Mouse (Mus musculus): ENCODE results near the gene Abca1.

Gene Abca1

DNA sequence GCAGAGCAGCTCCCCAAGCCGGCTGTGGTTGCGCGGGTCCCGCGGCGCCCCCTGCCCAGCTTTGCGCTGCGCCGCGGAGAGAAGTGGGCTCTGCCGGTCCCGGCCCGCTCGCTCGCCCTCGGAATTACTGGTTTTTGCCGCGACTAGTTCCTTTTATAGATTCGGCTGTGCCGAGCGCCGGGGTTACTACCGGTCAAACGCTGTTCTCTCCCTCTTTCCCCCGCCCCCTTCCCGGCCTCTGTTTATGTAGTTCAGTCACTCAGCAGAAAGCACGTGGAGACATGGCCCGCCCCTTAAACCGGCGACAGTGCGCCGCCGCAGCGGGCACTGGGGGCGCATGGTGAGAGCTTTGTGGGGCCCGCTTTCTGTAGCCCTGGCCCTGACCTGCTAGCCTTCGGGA lies at the start of gene Abca1:
Gene Abca1 (minus strand): TSS at position 129 of the 400 bp plus-strand sequence.
- peak; percentile 66 to 73 for DNase-seq (ENCODE audit: low read depth in 1 of 2, low spot score in 2 of 2)

DNA sequence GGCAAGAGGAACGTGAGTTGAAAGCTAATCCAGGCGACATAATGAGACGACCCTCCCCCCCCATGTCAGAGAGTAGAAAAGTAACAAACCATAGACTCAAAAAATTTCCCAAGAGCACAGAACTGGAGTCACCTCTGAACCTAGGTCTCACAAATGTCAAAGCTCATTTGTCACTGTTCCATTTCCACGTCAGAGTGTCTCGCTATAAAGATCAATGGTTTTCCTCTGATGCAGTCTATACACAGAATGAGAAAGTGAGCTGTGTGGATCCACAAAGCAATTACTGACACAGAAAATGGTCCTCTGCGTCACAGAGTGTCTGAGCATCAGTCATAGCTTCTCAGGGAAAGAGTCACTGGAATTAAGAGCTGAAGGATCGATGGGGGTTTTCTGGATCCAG lies 44.8 kb upstream of the Abca1 start:
- DNase-seq (ENCODE audit: low read depth in 1 of 2, low spot score in 2 of 2): no peak

DNA sequence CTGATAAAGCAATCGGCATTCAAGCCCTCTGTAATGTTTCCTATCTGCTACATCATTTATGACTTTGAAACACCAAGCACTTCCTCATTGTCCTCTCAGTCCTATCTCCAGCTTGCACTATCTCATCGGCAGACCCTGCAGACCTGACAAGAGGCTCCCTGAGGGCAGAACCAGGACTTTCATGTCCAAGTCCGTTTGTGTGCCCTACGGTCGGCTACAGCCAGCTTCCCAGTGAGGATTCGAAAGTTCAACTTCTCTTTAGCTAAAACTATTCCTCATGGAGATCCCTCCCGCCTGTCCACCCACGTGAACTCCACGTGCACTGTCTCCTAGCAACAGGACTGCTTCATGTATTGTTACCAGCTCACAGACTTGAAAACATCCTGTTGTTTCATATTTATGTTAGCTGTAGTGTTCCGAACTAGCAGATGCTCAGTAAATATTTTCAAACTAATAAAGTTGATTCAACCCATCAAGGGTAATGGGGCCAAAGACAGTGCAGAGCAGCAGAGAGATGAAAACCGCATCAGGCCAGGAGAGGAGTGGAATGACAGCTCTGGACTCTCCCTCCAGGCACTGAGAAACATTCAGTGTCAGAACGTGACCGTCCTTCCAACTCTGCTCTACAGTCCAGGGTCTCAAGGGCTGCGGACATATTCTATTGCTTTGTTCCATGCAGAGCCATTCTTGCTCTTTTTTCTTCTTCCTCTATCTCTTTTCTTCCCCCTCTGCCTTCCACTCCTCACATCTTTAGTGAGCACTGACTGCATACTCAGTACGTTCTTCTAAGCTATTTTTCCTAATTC lies 44.1 kb upstream of the Abca1 start:
- DNase-seq (ENCODE audit: low read depth in 1 of 2, low spot score in 2 of 2): no peak

DNA sequence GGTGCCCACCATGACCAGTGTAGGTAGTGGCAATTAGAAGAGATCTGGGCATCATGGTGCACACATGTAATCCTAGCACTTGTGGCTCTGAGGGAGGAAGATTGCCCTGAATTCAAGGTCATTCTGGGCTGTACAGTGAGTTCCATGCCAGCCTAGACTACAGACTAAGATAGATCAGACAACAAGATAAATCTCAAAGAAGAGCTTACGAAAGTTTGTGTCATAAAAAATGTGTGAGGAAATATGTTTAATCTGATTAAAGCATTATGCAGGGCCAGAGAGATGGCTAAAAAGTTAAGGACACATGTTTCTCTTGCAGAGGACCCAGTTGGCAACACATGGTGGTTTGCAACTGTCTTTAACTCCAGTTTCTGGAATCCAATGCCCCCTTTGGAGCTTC lies 40.6 kb upstream of the Abca1 start:
- DNase-seq (ENCODE audit: low read depth in 1 of 2, low spot score in 2 of 2): no peak

DNA sequence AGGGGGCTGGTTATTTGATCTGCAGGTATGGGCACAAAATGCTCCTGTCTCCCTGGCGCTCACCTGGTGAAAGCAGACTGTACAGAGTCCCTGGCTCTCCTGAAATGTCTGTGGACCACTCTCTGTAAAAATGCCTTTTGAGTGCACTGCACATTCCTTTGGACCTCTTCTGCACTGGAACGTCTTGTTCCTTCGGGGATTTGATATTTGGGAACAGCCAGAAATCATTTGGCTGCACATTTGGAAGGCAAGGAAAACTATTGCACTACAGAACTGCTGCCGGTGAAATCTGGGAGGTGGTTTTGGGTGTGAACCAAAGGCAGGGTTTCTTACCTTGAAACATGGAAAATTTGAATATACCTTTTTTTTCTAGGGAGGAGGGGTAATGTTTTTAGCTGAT lies 38.1 kb upstream of the Abca1 start:
- DNase-seq (ENCODE audit: low read depth in 1 of 2, low spot score in 2 of 2): no peak

DNA sequence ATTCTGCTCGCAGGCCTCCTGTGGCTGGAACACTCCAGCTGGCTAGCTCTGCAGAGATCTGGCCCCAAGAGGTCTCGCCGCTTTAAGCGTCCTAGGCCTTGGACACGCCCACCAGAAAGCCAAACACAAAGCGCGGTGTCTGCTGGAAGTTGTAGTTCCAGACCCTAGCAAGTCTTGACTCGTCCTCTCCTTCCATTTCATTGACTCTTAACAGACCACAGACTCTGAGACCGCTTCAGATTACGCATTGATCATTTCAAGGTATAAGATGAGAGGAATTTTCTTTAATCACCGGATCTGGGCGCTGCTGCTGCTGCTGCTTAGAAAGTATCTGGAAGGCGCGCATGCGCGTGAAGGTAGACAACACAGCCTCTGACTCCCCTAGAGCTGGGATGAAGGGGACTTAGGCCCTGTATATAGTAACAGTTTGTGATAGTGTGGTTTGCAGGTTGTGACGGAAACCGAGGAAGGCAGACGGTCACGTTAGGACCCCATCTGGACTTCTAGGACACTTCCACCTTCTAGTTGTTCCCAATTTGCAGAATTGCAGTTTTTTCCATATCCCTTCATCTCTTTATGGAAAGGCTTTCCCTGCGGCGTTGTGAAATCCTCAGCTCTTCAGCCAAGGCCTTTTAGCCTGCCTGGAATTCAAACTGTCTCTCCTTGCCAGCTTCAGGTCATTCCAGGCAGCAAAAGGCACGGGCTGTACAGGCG lies 36.5 kb upstream of the Abca1 start:
- peak; percentile 48 to 54 for DNase-seq (ENCODE audit: low read depth in 1 of 2, low spot score in 2 of 2)

DNA sequence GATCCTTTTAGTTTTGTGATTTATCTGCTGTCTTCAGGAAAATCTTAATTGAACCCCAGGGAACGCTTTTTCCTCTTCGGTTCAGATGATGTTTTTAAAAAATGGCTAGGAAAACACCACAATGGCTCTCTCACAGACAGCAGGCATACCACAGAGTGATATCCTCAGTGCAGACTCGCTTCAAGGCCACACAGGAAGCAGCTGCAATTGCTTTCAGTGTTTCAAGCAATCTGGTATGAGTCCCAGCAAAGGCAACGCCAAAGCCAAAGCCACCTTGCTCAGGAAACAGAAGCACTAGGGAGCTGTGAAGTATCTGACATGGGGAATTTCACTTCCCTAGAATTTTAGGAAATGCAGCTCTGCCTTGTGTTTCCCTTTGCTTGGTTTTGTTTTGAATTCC lies 27.4 kb upstream of the Abca1 start:
- peak; percentile 13 to 18 for DNase-seq (ENCODE audit: low read depth in 1 of 2, low spot score in 2 of 2)

DNA sequence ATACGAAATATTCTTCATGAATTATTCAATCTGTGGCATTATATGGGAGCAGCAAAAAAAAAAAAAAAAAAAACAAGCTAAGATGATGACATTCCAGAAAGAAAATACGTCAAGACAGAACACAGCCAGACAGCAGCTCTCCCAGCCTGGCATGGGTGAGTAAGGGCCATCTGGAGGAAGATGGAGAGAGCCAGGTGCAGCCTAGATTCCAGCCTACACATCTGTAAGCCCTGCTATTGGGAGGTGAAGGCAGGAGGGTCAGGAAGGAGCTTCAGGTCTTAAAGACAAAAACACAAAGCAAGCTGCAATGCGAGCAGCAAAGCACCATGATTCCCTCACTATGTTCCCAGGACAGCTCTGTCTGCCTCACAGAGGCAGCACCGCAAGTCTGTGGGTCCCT lies 26.9 kb upstream of the Abca1 start:
- no peak for DNase-seq (ENCODE audit: low read depth in 1 of 2, low spot score in 2 of 2)

DNA sequence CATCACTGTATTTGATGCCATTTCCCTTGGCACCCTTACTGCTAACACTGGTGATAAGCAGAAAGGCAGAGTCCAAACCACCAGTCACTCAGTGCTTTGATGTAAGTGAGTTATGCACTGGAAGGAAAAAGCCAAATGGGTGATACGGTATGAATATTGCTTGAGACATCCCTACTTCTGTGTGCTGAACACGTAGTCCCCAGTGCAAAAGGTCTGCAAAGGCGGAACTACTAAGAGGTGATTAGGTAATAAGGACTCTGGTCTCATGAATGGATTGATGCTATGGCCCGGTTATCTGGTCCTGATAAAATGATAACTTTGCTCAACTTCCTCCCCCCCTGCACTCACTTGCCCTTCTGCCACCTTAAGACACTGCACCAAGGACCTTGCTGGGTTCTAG lies 26.4 kb upstream of the Abca1 start:
- no peak for DNase-seq (ENCODE audit: low read depth in 1 of 2, low spot score in 2 of 2)

DNA sequence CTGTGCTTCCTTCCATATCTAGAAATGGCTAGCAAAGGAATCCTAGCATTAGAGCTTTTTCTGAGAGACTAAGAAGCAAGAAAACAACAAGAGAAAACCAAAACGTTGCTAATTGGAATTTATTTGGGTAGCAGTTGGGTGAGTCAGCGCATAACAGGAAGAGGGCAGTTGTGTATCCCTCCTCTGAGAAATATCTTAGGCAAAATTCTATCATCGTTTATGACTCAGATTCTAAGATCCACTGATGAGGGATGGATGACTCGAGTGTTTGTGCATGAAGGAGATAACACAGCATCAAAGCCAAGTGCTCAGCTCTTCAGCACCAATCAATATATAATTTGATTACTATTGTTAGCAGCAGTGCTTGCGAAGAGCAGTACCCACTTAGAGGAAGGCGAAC lies 21.8 kb upstream of the Abca1 start:
- DNase-seq (ENCODE audit: low read depth in 1 of 2, low spot score in 2 of 2): no peak

DNA sequence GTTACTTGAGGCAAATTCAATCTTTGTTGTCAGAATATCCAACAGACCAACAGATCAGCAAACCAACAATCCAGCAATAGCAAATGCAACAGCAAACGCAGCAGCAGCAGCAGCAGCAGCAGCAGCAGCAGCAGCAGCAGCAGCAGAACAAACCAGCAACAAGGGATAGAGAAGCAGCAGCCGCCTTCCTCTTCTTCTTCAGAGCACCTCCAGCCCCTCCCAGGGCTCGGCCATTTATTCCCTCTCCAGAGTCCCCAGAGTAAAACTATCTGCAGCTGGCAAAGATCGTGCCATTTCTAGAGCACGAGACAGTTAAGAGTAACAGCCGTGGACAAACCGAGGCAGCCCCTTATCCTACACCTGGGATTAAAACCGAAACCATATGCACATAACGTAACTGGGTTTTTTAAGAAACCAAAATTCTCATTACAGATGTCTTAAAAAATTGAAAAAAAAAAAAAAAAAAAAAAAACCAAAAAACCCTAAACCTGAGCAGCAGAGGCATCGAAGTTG lies 19.7 kb upstream of the Abca1 start:
- no peak for DNase-seq (ENCODE audit: low read depth in 1 of 2, low spot score in 2 of 2)

DNA sequence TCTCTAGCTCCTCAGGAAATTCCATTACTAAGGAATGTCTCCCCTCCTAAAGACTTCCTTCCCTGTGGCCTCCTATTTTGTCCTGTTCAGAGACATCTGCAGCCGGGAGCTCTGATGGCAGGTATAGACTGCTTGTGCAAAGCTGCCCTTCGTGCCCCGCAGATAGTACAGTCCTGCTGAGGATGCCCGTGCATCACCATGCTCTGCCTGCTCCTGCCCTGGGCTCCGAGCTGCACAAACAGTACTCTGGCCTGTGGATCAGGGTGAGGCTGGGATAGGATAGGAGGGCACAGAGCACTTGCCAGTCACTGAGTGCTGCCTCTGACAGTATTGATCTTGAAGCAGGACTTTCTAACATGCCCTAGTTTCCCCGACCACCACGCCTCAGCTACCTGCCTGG lies 18.8 kb upstream of the Abca1 start:
- no peak for DNase-seq (ENCODE audit: low read depth in 1 of 2, low spot score in 2 of 2)

DNA sequence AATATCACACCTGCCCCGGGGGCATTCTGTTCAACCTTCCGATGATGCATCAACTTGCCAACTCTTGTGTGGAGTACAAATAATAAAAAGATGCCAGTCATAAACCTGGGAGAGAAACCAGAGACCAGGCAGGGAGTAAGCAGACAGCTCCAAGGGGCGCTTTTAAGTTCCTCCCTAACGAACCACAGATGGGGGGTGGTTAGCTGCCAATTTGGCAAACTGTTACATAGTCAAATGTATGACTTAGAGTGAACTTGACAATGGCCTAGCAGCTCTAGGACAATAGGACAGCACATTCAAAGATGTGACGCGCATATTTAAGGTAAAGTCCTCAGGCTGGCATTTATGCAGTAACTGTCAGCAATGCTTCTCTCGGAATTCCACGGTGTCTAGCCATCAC lies 18.0 kb upstream of the Abca1 start:
- DNase-seq (ENCODE audit: low read depth in 1 of 2, low spot score in 2 of 2): no peak

DNA sequence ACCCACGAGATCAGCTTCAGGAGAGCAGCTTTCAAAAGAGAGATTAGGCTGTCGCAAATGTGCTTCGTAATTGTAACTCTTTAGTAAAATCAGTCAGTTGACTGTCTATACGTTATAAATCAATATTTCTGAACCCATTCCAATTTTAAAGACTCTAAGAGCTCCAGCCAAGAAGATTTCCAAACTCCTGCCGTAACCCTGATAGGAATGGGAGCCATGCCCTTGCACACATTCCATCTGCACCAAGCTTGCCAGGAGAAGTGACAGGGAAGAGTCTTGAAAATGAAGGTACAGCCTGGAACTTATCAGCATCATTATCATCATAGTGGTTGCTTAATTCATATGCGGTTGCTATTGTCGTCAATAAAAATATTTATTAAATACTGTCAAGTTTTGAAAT lies 15.2 kb upstream of the Abca1 start:
- no peak for DNase-seq (ENCODE audit: low read depth in 1 of 2, low spot score in 2 of 2)

DNA sequence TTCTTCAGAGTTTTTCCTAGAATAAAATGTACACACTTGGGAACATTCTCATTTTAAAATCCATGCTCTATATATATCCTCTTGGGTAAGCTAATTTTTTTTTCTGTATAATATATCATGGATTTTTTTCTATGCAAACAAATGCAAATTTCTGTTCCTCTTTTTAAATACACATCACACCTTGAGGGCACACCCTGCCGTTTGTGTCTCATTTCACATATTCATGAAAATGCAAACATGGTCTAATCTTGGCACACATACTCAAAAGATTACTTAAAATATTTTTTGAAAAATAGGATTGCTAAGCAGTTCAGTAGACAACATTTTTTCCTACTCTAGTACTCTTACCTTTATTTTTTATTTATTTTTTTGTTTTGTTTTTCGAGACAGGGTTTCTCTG lies 10.7 kb upstream of the Abca1 start:
- no peak for DNase-seq (ENCODE audit: low read depth in 1 of 2, low spot score in 2 of 2)

DNA sequence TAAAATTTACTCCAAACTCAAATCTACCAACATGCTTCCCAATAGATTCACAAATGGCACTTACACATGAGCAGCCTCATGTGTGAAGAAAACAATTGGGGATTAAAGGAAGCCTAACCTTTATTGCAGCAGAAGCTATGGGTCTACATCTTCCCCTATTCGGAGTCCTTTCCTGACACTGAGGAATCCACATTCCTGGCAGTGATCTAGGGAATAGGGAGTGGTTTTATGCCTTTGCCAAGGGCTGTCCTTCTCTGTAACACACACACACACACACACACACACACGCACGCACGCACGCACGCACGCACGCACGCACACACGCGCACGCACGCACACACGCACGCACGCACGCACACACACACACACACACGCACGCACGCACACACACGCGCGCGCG lies 5.5 kb upstream of the Abca1 start:
- DNase-seq (ENCODE audit: low read depth in 1 of 2, low spot score in 2 of 2): no peak

DNA sequence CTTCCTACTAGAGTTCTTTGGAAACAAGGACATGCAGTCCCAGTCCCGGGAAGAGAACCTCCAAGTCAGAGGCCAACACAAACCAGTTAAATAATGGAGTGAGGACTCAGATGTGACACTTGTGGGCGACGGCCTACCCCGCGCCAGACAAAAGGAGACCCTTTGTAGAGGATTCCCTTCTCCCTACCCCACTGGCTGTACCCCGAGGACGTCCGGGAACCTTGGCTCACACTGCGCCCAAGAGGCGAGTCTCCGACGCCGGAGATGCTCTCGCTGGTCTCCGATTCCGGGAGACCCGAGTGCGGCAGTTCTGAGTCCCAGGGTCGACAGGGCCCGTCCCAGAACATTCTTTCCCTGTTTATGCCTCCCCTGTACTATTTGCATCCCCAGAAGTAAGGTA lies 519 bp downstream of the Abca1 start:
- DNase-seq (ENCODE audit: low read depth in 1 of 2, low spot score in 2 of 2): peak in 1 of 2 experiments; percentile 3

DNA sequence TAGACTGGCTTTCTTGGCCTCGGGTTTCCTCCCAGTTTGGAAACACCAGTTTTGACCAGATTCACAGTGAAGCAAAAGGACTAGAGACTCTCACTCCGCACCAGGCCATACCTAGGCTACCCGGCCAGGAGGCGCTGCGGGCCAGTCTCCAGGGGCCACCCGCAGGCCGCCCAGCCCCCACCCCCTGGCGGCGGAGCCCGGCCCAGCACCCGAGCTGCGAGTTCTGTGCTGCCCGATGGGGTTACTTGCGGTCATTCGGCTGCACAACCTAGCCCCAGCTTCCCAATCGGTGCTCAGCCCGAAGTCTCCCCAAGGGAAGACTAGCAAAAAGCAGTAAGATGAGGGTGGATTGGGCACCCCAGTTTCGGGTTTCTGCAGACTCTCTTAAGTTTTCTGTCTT lies 1.1 kb downstream of the Abca1 start:
- peak; percentile 88 to 90 for DNase-seq (ENCODE audit: low read depth in 1 of 2, low spot score in 2 of 2)

DNA sequence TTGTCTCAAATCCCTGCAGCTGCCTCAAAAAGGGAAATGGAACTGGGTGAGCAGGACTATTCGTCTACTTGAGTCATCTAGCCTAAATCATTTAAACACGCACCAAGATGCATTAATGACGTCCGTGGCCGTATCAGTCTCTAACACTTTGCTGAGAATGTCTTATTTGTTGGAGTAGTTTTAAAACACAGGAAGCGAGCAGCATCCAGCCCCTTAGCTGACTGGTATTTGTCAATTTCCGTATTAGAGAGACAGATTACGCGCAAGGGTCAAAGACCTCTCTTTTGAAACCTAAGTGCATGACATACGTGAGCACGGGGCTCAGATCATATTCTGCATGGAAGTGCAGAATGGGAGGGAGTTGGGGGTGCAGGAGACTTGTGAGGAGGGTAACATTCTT lies 4.2 kb downstream of the Abca1 start:
- peak; percentile 6 to 30 for DNase-seq (ENCODE audit: low read depth in 1 of 2, low spot score in 2 of 2)

DNA sequence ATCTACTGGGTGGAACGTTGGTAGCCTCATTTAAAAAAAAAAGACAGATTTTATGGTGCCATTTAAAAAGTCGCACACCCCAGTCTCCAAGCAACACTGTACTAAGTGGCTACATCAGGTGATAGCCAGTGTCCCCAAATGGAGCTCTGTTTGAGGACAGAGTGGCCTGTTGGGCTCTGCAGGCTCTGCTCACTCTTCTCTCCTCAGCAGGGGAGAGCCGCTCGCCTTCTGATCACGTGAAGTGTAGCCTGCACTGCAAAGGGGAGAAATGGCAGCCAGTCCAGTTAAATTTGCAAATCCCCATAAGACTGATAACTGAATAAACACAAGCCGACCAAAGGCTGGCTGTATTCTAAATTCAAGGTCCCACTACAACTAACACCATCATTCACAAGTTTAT lies 6.0 kb downstream of the Abca1 start:
- no peak for DNase-seq (ENCODE audit: low read depth in 1 of 2, low spot score in 2 of 2)

DNA sequence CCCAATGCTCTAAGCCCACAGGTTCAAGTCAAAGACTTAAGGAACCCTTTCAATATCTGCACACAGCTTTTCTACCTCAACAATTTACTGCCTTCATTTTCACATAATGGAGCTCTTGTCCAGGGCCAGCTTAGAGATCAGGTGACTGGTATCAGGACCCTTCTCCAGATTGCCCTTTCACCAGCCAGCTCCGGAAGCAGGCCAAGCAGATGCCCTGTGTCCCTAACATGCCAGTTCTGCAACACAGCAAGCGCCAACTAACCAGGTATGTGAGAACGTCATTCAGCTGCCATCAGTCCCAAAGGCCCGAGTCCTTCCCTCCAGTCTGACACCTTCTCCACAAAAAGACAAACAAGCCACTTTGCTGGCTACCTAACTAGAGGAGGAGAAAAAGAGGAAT lies 6.6 kb downstream of the Abca1 start:
- no peak for DNase-seq (ENCODE audit: low read depth in 1 of 2, low spot score in 2 of 2)

DNA sequence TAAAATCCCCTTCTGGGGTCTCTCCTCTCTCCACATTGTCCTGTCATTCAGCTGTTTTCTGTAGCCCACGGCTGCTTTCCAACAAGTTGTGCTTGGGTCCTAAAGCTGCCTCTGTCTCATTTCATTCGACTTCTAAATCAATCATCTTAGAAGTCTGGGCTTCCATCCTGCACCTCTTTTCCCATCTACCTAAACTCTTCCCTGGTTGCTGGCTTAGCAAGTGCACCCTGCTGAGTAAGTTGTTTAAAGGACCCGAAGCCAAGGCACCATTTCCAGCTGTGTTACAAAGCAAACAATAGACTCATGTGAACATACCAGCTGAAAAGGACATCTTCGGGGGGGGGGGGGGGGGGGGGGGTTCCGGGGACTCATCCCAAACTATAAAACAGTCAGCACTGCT lies 7.0 kb downstream of the Abca1 start:
- no peak for DNase-seq (ENCODE audit: low read depth in 1 of 2, low spot score in 2 of 2)

DNA sequence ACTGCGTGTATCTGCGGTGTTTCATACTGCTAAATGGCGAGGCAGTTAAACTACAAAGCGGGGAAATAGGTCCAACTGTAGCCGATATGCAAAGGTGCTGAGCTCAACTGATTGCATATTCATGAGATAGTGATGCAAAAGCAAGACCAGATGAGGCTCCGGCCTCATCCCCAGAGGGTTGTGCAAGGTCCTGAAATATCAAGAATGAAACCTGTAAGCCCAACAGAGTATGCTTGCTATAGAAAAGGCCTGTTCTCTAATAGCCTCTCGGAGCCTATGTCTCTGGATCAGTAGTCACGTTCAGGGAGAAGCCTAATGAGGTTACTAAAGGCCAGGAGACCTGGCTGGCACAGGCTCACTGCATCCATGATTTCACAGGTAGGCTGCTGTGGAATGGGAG lies 9.2 kb downstream of the Abca1 start:
- DNase-seq (ENCODE audit: low read depth in 1 of 2, low spot score in 2 of 2): no peak
